Mouse (Mus musculus) liver, embryonic 14.5 days (tissue): ENCODE measurements at regions not wholly inside any gene's neighbourhood (a gene's known extent, or its start where the extent isn't known, plus 50 kb on each side); places are given as distances from the start of the nearest gene placed in this dataset.

Experiments
- ATAC-seq: fragments of 200-750 bp; cut with Nextera tagmentation; 2 replicates; pipeline ENCODE4 v1.8.0; 2017; ENCODE audit warnings: moderate number of reproducible peaks, mild to moderate bottlenecking, moderate library complexity; ENCODE audit not compliant: insufficient read depth
- DNase-seq, 3 experiments: peaks; one replicate each; pipeline ENCODE4 v3.0.0-alpha.2; 2012 to 2013; ENCODE audit warnings: low read depth in 3 of 3, low spot score in 3 of 3
- H3K27ac ChIP-seq: fragments of 300-500 bp; sonication (generic); 2 replicates; pipeline ENCODE4 v1.5.1; 2014; ENCODE audit warnings: moderate library complexity, mild to moderate bottlenecking, control low read depth, inconsistent platforms
- H3K27me3 ChIP-seq: fragments of 300-500 bp; sonication (generic); 2 replicates; pipeline ENCODE4 v1.6.1; 2014; ENCODE audit warnings: mild to moderate bottlenecking, low read length, moderate library complexity; ENCODE audit not compliant: control insufficient read depth, insufficient read depth
- H3K36me3 ChIP-seq: fragments of 300-500 bp; sonication (generic); replicated peaks from 2 replicates; pipeline ENCODE4 v1.6.1; 2014; ENCODE audit warnings: low read depth; ENCODE audit not compliant: control insufficient read depth, insufficient read depth
- H3K4me1 ChIP-seq, 2 experiments: fragments of 200-500 bp in 1 of 2; fragments of 300-500 bp in 1 of 2; sonication (generic) in 1 of 2; replicated peaks; 2 replicates each; pipeline ENCODE4 v1.6.1; 2012 to 2014; ENCODE audit warnings: antibody characterized with exemption in 1 of 2, inconsistent platforms in 1 of 2, low read length in 1 of 2; ENCODE audit not compliant: control insufficient read depth in 2 of 2, insufficient read depth in 2 of 2
- H3K4me2 ChIP-seq: fragments of 300-500 bp; sonication (generic); 2 replicates; pipeline ENCODE4 v1.6.1; 2014; ENCODE audit warnings: low read depth, mild to moderate bottlenecking, control low read depth, moderate library complexity
- H3K4me3 ChIP-seq, 2 experiments: fragments of 200-500 bp in 1 of 2; fragments of 300-500 bp in 1 of 2; sonication (generic) in 1 of 2; 2 replicates each; pipeline ENCODE4 v1.5.1; 2012 to 2014; ENCODE audit warnings: low read depth in 2 of 2, low read length in 2 of 2, mild to moderate bottlenecking in 2 of 2, control low read depth in 1 of 2, inconsistent platforms in 1 of 2, moderate library complexity in 1 of 2; ENCODE audit not compliant: insufficient read depth in 1 of 2
- H3K9ac ChIP-seq: fragments of 300-500 bp; sonication (generic); replicated peaks from 2 replicates; pipeline ENCODE4 v1.6.1; 2014; ENCODE audit warnings: mild to moderate bottlenecking, control low read depth, moderate library complexity
- H3K9me3 ChIP-seq: fragments of 300-500 bp; sonication (generic); 2 replicates; pipeline ENCODE4 v1.6.1; 2016; ENCODE audit warnings: low read length, mixed read lengths; ENCODE audit not compliant: control insufficient read depth
- CTCF ChIP-seq: IDR thresholded peaks from 2 replicates; pipeline ENCODE4 v1.5.1; 2016; ENCODE audit warnings: antibody characterized with exemption, low read depth, control low read depth
- EP300 ChIP-seq: IDR thresholded peaks from 2 replicates; pipeline ENCODE4 v1.6.1; 2016; ENCODE audit warnings: antibody characterized with exemption, low read depth
- WGBS: fragments of 180-500 bp; shearing (Covaris S2); extraction: QIAGEN DNeasy Blood & Tissue Kit; methylation state at CpG from one replicate; pipeline ENCODE4 v1.1.7; 2014; ENCODE audit not compliant: insufficient replicate concordance; 5-methylcytosine and 5-hydroxymethylcytosine counted together

DNA sequence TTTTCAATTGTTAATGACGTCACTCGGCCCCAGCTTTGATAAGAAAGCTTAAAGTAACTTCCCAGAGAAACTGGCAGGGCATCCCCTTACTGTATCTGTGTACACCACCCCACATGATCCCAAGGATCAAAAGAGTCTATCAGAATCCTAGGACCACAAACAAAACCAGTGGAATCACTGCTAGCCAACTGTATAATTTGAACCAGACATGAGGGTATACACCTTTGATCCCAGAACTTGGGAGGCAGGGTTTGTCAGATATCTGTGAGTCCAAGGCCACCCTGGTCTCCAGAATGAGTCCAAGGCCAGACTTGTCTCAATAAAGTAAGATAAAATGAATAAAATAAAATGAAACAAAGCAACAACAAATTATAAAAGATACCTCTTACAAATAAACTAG is 309.2 kb downstream of the Adgrl2 start:
- Histone ChIP-seq H3K36me3 (no peaks in the 10 kb centered on the region), H3K27me3 (no peaks in the 10 kb centered on the region), H3K9me3 (no peaks in the 10 kb centered on the region), H3K4me1 (no peaks in the 10 kb centered on the region), H3K4me3 (no peak overlapping the region), H3K4me2 (no peak overlapping the region), H3K27ac (no peak overlapping the region), H3K9ac (no peak overlapping the region)
- ATAC-seq = no peak
- 48% methylated on average over 2 of the region's 2 CpGs for WGBS
- no peak for DNase-seq
- TF ChIP-seq EP300 = no peak
- no peak for TF ChIP-seq CTCF

DNA sequence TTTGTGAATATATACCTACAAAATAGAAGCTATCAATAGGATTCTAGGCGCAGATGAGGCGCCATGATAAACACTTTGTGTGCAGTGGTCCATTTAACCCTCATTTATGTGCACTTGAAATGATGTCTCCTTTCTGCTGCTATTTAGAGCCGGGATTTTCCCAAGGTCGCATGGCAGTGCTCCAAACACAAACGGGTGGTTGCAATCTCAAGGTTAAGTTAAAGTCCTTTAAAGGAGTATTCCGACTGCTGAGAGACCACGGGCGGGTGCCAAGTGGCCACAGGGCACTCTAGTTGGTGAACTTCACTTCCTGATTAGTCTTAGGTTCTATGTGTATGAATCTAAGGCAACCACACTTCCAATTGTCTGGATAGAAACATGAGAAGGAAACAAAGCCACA is 309.6 kb downstream of the Adgrl2 start:
- WGBS = 51% methylated on average over 8 of the region's 8 CpGs
- TF ChIP-seq EP300 (no peak), CTCF (no peak)
- DNase-seq = no peak

DNA sequence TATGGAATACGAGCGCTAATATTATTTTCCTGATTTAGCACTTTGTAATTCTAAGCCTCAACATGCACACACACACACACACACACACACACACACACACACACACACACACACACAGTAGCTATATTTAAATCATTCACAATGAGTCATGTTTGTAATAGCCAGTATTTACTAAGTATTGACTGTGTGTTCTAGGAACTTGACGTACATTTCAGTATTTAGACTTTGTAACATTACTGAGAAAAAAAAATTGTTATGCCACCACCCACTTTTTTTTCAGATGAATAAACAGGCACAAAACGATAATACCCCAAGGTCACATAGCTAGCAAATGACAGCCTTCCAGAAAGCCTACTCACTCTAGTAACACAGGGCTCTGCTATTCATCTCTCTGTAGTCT is 310.3 kb downstream of the Adgrl2 start:
- no peak for DNase-seq
- no peak overlapping the region for H3K4me3 ChIP-seq
- WGBS = 65% methylated on average over 4 of the region's 4 CpGs
- TF ChIP-seq CTCF (no peak), EP300 (no peak)
- H3K27ac ChIP-seq = no peak overlapping the region
- H3K27me3 ChIP-seq = no peaks in the 10 kb centered on the region
- H3K36me3 ChIP-seq = no peaks in the 10 kb centered on the region
- no peaks in the 10 kb centered on the region for H3K9me3 ChIP-seq
- no peak for ATAC-seq
- no peak overlapping the region for H3K4me2 ChIP-seq
- no peaks in the 10 kb centered on the region for H3K4me1 ChIP-seq
- H3K9ac ChIP-seq = no peak overlapping the region

More for the DNA sequence above, 309.6 kb downstream of the Adgrl2 start:
- ATAC-seq = no peak
- no peak overlapping the region for H3K9ac ChIP-seq
- H3K4me3 ChIP-seq = no peak overlapping the region
- no peaks in the 10 kb centered on the region for H3K27me3 ChIP-seq
- H3K27ac ChIP-seq = no peak overlapping the region
- no peaks in the 10 kb centered on the region for H3K9me3 ChIP-seq
- no peaks in the 10 kb centered on the region for H3K4me1 ChIP-seq
- no peak overlapping the region for H3K4me2 ChIP-seq
- H3K36me3 ChIP-seq = no peaks in the 10 kb centered on the region

DNA sequence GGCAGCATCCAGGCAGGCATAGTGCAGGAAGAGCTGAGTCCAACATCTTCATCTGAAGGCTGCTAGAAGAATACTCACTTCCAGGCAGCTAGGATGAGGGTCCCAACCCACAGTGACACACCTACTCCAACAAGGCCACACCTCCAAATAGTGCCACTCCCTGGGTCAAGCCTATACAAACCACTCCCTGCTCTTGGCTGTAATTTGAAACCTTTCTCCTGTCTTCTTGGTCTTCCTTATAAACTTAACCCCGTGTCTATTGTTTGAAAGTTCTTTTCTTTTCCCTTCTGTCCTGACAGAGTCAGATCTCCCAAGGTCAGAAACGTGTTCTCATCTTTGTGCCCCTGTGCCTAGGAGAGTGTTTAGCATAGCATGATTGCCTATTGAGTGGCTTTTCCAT is 311.2 kb downstream of the Adgrl2 start:
- Histone ChIP-seq H3K27ac (no peak overlapping the region), H3K9me3 (no peaks in the 10 kb centered on the region), H3K9ac (no peak overlapping the region), H3K36me3 (no peaks in the 10 kb centered on the region), H3K4me3 (no peak overlapping the region), H3K27me3 (no peaks in the 10 kb centered on the region), H3K4me2 (no peak overlapping the region), H3K4me1 (no peaks in the 10 kb centered on the region)
- TF ChIP-seq EP300 (no peak), CTCF (no peak)
- ATAC-seq (no peak), DNase-seq (no peak)
- WGBS = 27% methylated on average over 2 of the region's 2 CpGs

- no peak overlapping the region for H3K9ac ChIP-seq
- H3K36me3 ChIP-seq = no peaks in the 10 kb centered on the region
- 62% methylated on average over 2 of the region's 2 CpGs for WGBS
- H3K4me2 ChIP-seq = no peak overlapping the region
- no peaks in the 10 kb centered on the region for H3K27me3 ChIP-seq
- no peak overlapping the region for H3K4me3 ChIP-seq
- ATAC-seq (no peak), DNase-seq (no peak)
- TF ChIP-seq CTCF = no peak
- no peak for TF ChIP-seq EP300
- H3K9me3 ChIP-seq = no peaks in the 10 kb centered on the region
- H3K4me1 ChIP-seq = no peaks in the 10 kb centered on the region
- no peak overlapping the region for H3K27ac ChIP-seq
Observed at GRCm38 (mm10) chr3:148676025-148676424, 314.3 kb downstream of the Adgrl2 start.
